Mouse (Mus musculus) MEL (cell line): ENCODE data around the gene Tmem178b.

Experiments used
- CHD1 ChIP-seq: IDR thresholded peaks from 2 replicates; pipeline ENCODE4 v1.6.1; 2012; ENCODE audit warnings: low read depth, mild to moderate bottlenecking, inconsistent platforms, low read length, improper control_type of control experiment
- CHD2 ChIP-seq: IDR thresholded peaks from 2 replicates; pipeline ENCODE4 v1.6.1; 2011; ENCODE audit warnings: low read length, improper control_type of control experiment
- CTCF ChIP-seq, 3 experiments: IDR thresholded peaks in 2 of 3; conservative IDR thresholded peaks in 1 of 3; 2 replicates each; pipeline ENCODE4 v1.5.1; 2011 to 2012; ENCODE audit warnings: low read length in 3 of 3, low read depth in 2 of 3, mild to moderate bottlenecking in 2 of 3, improper control_type of control experiment in 1 of 3, inconsistent platforms in 1 of 3, mixed read lengths in 1 of 3, moderate library complexity in 1 of 3; ENCODE audit not compliant: control insufficient read depth in 1 of 3, insufficient read depth in 1 of 3, poor library complexity in 1 of 3, severe bottlenecking in 1 of 3
- ETS1 ChIP-seq: IDR thresholded peaks from 2 replicates; pipeline ENCODE4 v1.6.1; 2012; ENCODE audit warnings: low read depth, mild to moderate bottlenecking, inconsistent platforms, low read length, improper control_type of control experiment, moderate library complexity
- GATA1 ChIP-seq: IDR thresholded peaks from 2 replicates; pipeline ENCODE4 v1.6.1; 2011; ENCODE audit warnings: low read depth, low read length, improper control_type of control experiment
- MEF2A ChIP-seq: IDR thresholded peaks from 2 replicates; pipeline ENCODE4 v1.6.1; 2014; ENCODE audit warnings: low read depth, mild to moderate bottlenecking, inconsistent platforms, low read length, improper control_type of control experiment; ENCODE audit not compliant: poor library complexity, insufficient replicate concordance, severe bottlenecking; ENCODE audit errors: extremely low read depth
- NRF1 ChIP-seq: IDR thresholded peaks from 2 replicates; pipeline ENCODE4 v1.6.1; 2014; ENCODE audit warnings: low read depth, mild to moderate bottlenecking, inconsistent platforms, low read length, improper control_type of control experiment, moderate library complexity; ENCODE audit not compliant: poor library complexity, insufficient read depth, severe bottlenecking
- POLR2A ChIP-seq, 2 experiments: IDR thresholded peaks; 2 replicates each; pipeline ENCODE4 v1.6.1; 2011 to 2012; ENCODE audit warnings: low read length in 2 of 2, mild to moderate bottlenecking in 2 of 2, control low read depth in 1 of 2, improper control_type of control experiment in 1 of 2, low read depth in 1 of 2, moderate library complexity in 1 of 2; ENCODE audit not compliant: control insufficient read depth in 1 of 2, insufficient read depth in 1 of 2, poor library complexity in 1 of 2
- SIN3A ChIP-seq: IDR thresholded peaks from 2 replicates; pipeline ENCODE4 v1.6.1; 2012; ENCODE audit warnings: low read length, improper control_type of control experiment, inconsistent platforms
- UBTF ChIP-seq: IDR thresholded peaks from 2 replicates; pipeline ENCODE4 v1.6.1; 2012; ENCODE audit warnings: low read depth, mild to moderate bottlenecking, inconsistent platforms, low read length, improper control_type of control experiment, moderate library complexity, borderline replicate concordance; ENCODE audit not compliant: insufficient read depth
- USF1 ChIP-seq: IDR thresholded peaks from 2 replicates; pipeline ENCODE4 v1.6.1; 2014; ENCODE audit warnings: low read depth, mild to moderate bottlenecking, inconsistent platforms, low read length, improper control_type of control experiment, moderate library complexity
- ZC3H11A ChIP-seq: IDR thresholded peaks from 2 replicates; pipeline ENCODE4 v1.6.1; 2012; ENCODE audit warnings: low read depth, mild to moderate bottlenecking, inconsistent platforms, low read length, improper control_type of control experiment
- ZKSCAN1 ChIP-seq: IDR thresholded peaks from 2 replicates; pipeline ENCODE4 v1.6.1; 2012; ENCODE audit warnings: low read depth, mild to moderate bottlenecking, inconsistent platforms, low read length, improper control_type of control experiment, moderate library complexity

GRCm38 (mm10) chr6:39914956-39915355 is 41.9 kb downstream of the Tmem178b start:
- no peak for TF ChIP-seq ZKSCAN1
- TF ChIP-seq USF1: no peak
- TF ChIP-seq CTCF (IDR thresholded peaks at IDR 0.05 in 2 of 3, conservative IDR thresholded peaks at IDR 0.05 in 1 of 3; ENCODE audit: control insufficient read depth in 1 of 3, insufficient read depth in 1 of 3, low read depth in 2 of 3, low read length in 3 of 3, poor library complexity in 1 of 3, severe bottlenecking in 1 of 3): no peak
- no peak for TF ChIP-seq SIN3A
- no peak for TF ChIP-seq POLR2A (IDR thresholded peaks at IDR 0.05; ENCODE audit: control insufficient read depth in 1 of 2, insufficient read depth in 1 of 2, low read depth in 1 of 2, low read length in 2 of 2, poor library complexity in 1 of 2)
- no peak for TF ChIP-seq NRF1
- no peak for TF ChIP-seq UBTF
- TF ChIP-seq MEF2A: no peak
- TF ChIP-seq CHD2: no peak
- no peak for TF ChIP-seq ZC3H11A
- TF ChIP-seq ETS1: no peak
- no peak for TF ChIP-seq CHD1
- TF ChIP-seq GATA1: no peak
